Mouse (Mus musculus): ENCODE results near the gene Osgin1. TPM values are rescaled to one million over a fixed set of nuclear protein-coding genes. Genes with fewer than 3 reads are reported as not detected.

Gene Osgin1
- polyA plus RNA-seq, 1 experiment from 2014 or later = 19.6 TPM

- no peak for ATAC-seq
- no peak overlapping the region for H3K4me2 ChIP-seq (replicated peaks; ENCODE audit: low read depth)
- H3K9ac ChIP-seq (ENCODE audit: low read depth, low read length) = no peak overlapping the region
- H3K36me3 ChIP-seq (ENCODE audit: control insufficient read depth, insufficient read depth) = no peaks in the 10 kb centered on the region
- no peaks in the 10 kb centered on the region for H3K27me3 ChIP-seq (replicated peaks; ENCODE audit: control insufficient read depth, insufficient read depth, low read length)
- no peak overlapping the region for H3K27ac ChIP-seq (ENCODE audit: low read depth, low read length)
- 92% methylated on average over 7 of the region's 7 CpGs for WGBS
- H3K4me1 ChIP-seq (replicated peaks; ENCODE audit: control insufficient read depth, insufficient read depth, low read length) = no peaks in the 10 kb centered on the region
- no peak overlapping the region for H3K4me3 ChIP-seq (ENCODE audit: low read depth, low read length)
- H3K9me3 ChIP-seq (ENCODE audit: control insufficient read depth) = no peaks in the 10 kb centered on the region
- TF ChIP-seq CTCF (IDR thresholded peaks at IDR 0.05; ENCODE audit: low read depth) = no peak
Measured at GRCm38 (mm10) chr8:119430690-119431089, 3.2 kb upstream of the Osgin1 start.

GRCm38 (mm10) chr8:119432372-119432771 is 1.6 kb upstream of the Osgin1 start:
- TF ChIP-seq CTCF (IDR thresholded peaks at IDR 0.05; ENCODE audit: low read depth) = no peak
- Histone ChIP-seq H3K27ac (ENCODE audit: low read depth, low read length) (no peak overlapping the region), H3K4me1 (replicated peaks; ENCODE audit: control insufficient read depth, insufficient read depth, low read length) (0 out of 2 replicates have a peak, but pooled peaks cover 3% of the 10 kb centered on the region), H3K36me3 (ENCODE audit: control insufficient read depth, insufficient read depth) (no peaks in the 10 kb centered on the region), H3K9me3 (ENCODE audit: control insufficient read depth) (no peaks in the 10 kb centered on the region), H3K27me3 (replicated peaks; ENCODE audit: control insufficient read depth, insufficient read depth, low read length) (no peaks in the 10 kb centered on the region), H3K4me2 (replicated peaks; ENCODE audit: low read depth) (no peak overlapping the region), H3K9ac (ENCODE audit: low read depth, low read length) (no peak overlapping the region), H3K4me3 (ENCODE audit: low read depth, low read length) (no peak overlapping the region)
- ATAC-seq = no peak
- WGBS = 34% methylated on average over 3 of the region's 3 CpGs

GRCm38 (mm10) chr8:119434569-119434968 is 645 bp downstream of the Osgin1 start:
- TF ChIP-seq CTCF (IDR thresholded peaks at IDR 0.05; ENCODE audit: low read depth) = no peak
- Histone ChIP-seq H3K4me1 (replicated peaks; ENCODE audit: control insufficient read depth, insufficient read depth, low read length) (peaks cover 7% of the 10 kb centered on the region; the same call in 1 of the 2 replicates), H3K27me3 (replicated peaks; ENCODE audit: control insufficient read depth, insufficient read depth, low read length) (no peaks in the 10 kb centered on the region), H3K4me3 (ENCODE audit: low read depth, low read length) (no peak overlapping the region), H3K36me3 (ENCODE audit: control insufficient read depth, insufficient read depth) (no peaks in the 10 kb centered on the region), H3K27ac (ENCODE audit: low read depth, low read length) (no peak overlapping the region), H3K9ac (ENCODE audit: low read depth, low read length) (0 out of 2 replicates have a peak overlapping the region, but pooled peaks have one; percentile 17), H3K4me2 (replicated peaks; ENCODE audit: low read depth) (no peak overlapping the region), H3K9me3 (ENCODE audit: control insufficient read depth) (no peaks in the 10 kb centered on the region)
- WGBS = 41% methylated on average over 6 of the region's 6 CpGs
- no peak for ATAC-seq

GRCm38 (mm10) chr8:119435527-119435926 is 1.6 kb downstream of the Osgin1 start:
- ATAC-seq = no peak
- Histone ChIP-seq H3K36me3 (ENCODE audit: control insufficient read depth, insufficient read depth) (no peaks in the 10 kb centered on the region), H3K27ac (ENCODE audit: low read depth, low read length) (no peak overlapping the region), H3K4me1 (replicated peaks; ENCODE audit: control insufficient read depth, insufficient read depth, low read length) (peaks cover 16% of the 10 kb centered on the region), H3K4me3 (ENCODE audit: low read depth, low read length) (no peak overlapping the region), H3K9ac (ENCODE audit: low read depth, low read length) (no peak overlapping the region), H3K9me3 (ENCODE audit: control insufficient read depth) (no peaks in the 10 kb centered on the region), H3K4me2 (replicated peaks; ENCODE audit: low read depth) (no peak overlapping the region), H3K27me3 (replicated peaks; ENCODE audit: control insufficient read depth, insufficient read depth, low read length) (no peaks in the 10 kb centered on the region)
- 90% methylated on average over 7 of the region's 7 CpGs for WGBS
- no peak for TF ChIP-seq CTCF (IDR thresholded peaks at IDR 0.05; ENCODE audit: low read depth)

- no peak for ATAC-seq
- Histone ChIP-seq H3K27me3 (replicated peaks; ENCODE audit: control insufficient read depth, insufficient read depth, low read length) (no peaks in the 10 kb centered on the region), H3K9me3 (ENCODE audit: control insufficient read depth) (no peaks in the 10 kb centered on the region), H3K27ac (ENCODE audit: low read depth, low read length) (peak overlapping the region; percentile 86; the same call in 1 of the 2 replicates), H3K36me3 (ENCODE audit: control insufficient read depth, insufficient read depth) (no peaks in the 10 kb centered on the region), H3K4me3 (ENCODE audit: low read depth, low read length) (no peak overlapping the region), H3K9ac (ENCODE audit: low read depth, low read length) (no peak overlapping the region), H3K4me1 (replicated peaks; ENCODE audit: control insufficient read depth, insufficient read depth, low read length) (peaks cover 21% of the 10 kb centered on the region), H3K4me2 (replicated peaks; ENCODE audit: low read depth) (peak overlapping the region; percentile 63)
- no peak; the same call in 1 of the 2 replicates for TF ChIP-seq CTCF (IDR thresholded peaks at IDR 0.05; ENCODE audit: low read depth)
- 83% methylated on average over 10 of the region's 10 CpGs for WGBS
Measured at GRCm38 (mm10) chr8:119436331-119436730, 2.4 kb downstream of the Osgin1 start.

GRCm38 (mm10) chr8:119436933-119437332 is 3.0 kb downstream of the Osgin1 start:
- H3K9me3 ChIP-seq (ENCODE audit: control insufficient read depth) = no peaks in the 10 kb centered on the region
- peak overlapping the region; percentile 44 for H3K4me3 ChIP-seq (ENCODE audit: low read depth, low read length)
- peaks cover 25% of the 10 kb centered on the region for H3K4me1 ChIP-seq (replicated peaks; ENCODE audit: control insufficient read depth, insufficient read depth, low read length)
- peak overlapping the region; percentile 86 for H3K27ac ChIP-seq (ENCODE audit: low read depth, low read length)
- 11% methylated on average over 9 of the region's 9 CpGs for WGBS
- H3K9ac ChIP-seq (ENCODE audit: low read depth, low read length) = peak overlapping the region; percentile 56
- H3K4me2 ChIP-seq (replicated peaks; ENCODE audit: low read depth) = peak overlapping the region; percentile 63
- no peak for TF ChIP-seq CTCF (IDR thresholded peaks at IDR 0.05; ENCODE audit: low read depth)
- no peaks in the 10 kb centered on the region for H3K27me3 ChIP-seq (replicated peaks; ENCODE audit: control insufficient read depth, insufficient read depth, low read length)
- peak; percentile 54 for ATAC-seq
- peaks cover 4% of the 10 kb centered on the region; the same call in 1 of the 2 replicates for H3K36me3 ChIP-seq (ENCODE audit: control insufficient read depth, insufficient read depth)

Data from intestine, postnatal 0 days (tissue).